Mouse (Mus musculus) heart, embryonic 14.5 days (tissue): Measurements from ENCODE around the gene Sav1. TPM values are rescaled to one million over a fixed set of nuclear protein-coding genes. Genes with fewer than 3 reads are reported as not detected.

Experiments used
- ATAC-seq: fragments of 200-750 bp; cut with Nextera tagmentation; 2 replicates; pipeline ENCODE4 v1.8.0; 2017; ENCODE audit warnings: low read depth, moderate TSS enrichment; ENCODE audit not compliant: insufficient number of reproducible peaks, insufficient read depth, low FRiP score
- H3K27ac ChIP-seq, 2 experiments: fragments of 200-500 bp in 1 of 2; fragments of 300-500 bp in 1 of 2; sonication (generic) in 1 of 2; replicated peaks in 1 of 2; 2 replicates each; pipeline ENCODE4 v1.5.1; 2012 to 2014; ENCODE audit warnings: low read depth in 2 of 2, low read length in 2 of 2, control low read depth in 1 of 2, mild to moderate bottlenecking in 1 of 2, mixed read lengths in 1 of 2; ENCODE audit not compliant: control insufficient read depth in 1 of 2, insufficient read depth in 1 of 2
- H3K27me3 ChIP-seq: fragments of 300-500 bp; sonication (generic); 2 replicates; pipeline ENCODE4 v1.6.1; 2014; ENCODE audit warnings: mild to moderate bottlenecking, low read length, control low read depth; ENCODE audit not compliant: control insufficient read depth, insufficient read depth
- H3K36me3 ChIP-seq: fragments of 300-500 bp; sonication (generic); 2 replicates; pipeline ENCODE4 v1.6.1; 2014; ENCODE audit warnings: mild to moderate bottlenecking, control low read depth, low read length, mixed read lengths; ENCODE audit not compliant: control insufficient read depth, insufficient read depth
- H3K4me1 ChIP-seq, 2 experiments: fragments of 200-500 bp in 1 of 2; fragments of 300-500 bp in 1 of 2; sonication (generic) in 1 of 2; 2 replicates each; pipeline ENCODE4 v1.6.1; 2012 to 2014; ENCODE audit warnings: low read length in 2 of 2, control low read depth in 1 of 2, mixed read lengths in 1 of 2; ENCODE audit not compliant: control insufficient read depth in 2 of 2, insufficient read depth in 2 of 2
- H3K4me2 ChIP-seq: fragments of 300-500 bp; sonication (generic); 2 replicates; pipeline ENCODE4 v1.6.1; 2014; ENCODE audit warnings: mild to moderate bottlenecking, low read length
- H3K4me3 ChIP-seq, 2 experiments: fragments of 200-500 bp in 1 of 2; fragments of 300-500 bp in 1 of 2; sonication (generic) in 1 of 2; 2 replicates each; pipeline ENCODE4 v1.5.1; 2012 to 2014; ENCODE audit warnings: low read length in 2 of 2, mild to moderate bottlenecking in 2 of 2, control low read depth in 1 of 2, low read depth in 1 of 2, moderate library complexity in 1 of 2; ENCODE audit not compliant: control insufficient read depth in 1 of 2, insufficient read depth in 1 of 2
- H3K9ac ChIP-seq: fragments of 300-500 bp; sonication (generic); 2 replicates; pipeline ENCODE4 v1.6.1; 2014; ENCODE audit warnings: mild to moderate bottlenecking, low read length
- H3K9me3 ChIP-seq: fragments of 300-500 bp; sonication (generic); 2 replicates; pipeline ENCODE4 v1.6.1; 2016; ENCODE audit warnings: low read length, control low read depth; ENCODE audit not compliant: control insufficient read depth
- WGBS: fragments of 180-500 bp; shearing (Covaris S2); extraction: QIAGEN DNeasy Blood & Tissue Kit; methylation state at CpG from one replicate; pipeline ENCODE4 v1.1.7; 2014; 5-methylcytosine and 5-hydroxymethylcytosine counted together
- polyA plus RNA-seq: library from polyadenylated mRNA; unstranded; fragments of >200 nt; fragmentation: Nextera tagmentation; extraction: Ambion mirVana; gene quantifications from 2 replicates; pipeline ENCODE4 v1.2.1, GENCODE M21; 2014

The Sav1 gene
- polyA plus RNA-seq, 1 experiment from 2014 or later, result 8.2 TPM

DNA sequence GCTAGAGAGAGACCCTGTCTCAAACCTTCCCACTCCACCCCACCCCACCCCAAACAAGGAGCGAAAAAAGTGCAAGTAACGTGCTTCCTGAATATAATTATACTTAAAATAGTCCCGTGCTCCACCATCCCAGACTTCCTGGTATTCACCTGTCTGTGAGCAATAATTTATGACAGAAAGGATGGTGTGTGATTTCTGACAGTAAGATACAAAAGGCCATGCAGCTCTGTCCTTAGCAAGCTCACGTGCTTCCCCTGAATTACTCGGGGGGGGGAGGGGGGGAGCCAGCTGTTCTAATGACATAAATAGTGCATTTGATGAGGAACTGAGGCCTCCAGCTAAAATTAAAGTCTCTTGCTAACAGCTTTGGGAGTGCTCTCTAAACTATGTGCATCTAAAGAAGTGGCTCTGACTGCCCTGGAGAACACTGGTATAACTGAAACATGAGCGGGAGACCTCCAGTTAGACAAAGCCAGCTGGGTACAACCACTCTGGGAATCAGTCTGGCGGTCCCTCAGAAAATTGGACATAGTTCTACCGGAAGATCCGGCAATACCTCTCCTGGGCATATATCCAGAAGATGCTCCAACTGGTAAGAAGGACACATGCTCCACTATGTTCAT, 9.3 kb downstream of the Sav1 start:
- peaks cover 61% of the 10 kb centered on the region for H3K36me3 ChIP-seq

DNA sequence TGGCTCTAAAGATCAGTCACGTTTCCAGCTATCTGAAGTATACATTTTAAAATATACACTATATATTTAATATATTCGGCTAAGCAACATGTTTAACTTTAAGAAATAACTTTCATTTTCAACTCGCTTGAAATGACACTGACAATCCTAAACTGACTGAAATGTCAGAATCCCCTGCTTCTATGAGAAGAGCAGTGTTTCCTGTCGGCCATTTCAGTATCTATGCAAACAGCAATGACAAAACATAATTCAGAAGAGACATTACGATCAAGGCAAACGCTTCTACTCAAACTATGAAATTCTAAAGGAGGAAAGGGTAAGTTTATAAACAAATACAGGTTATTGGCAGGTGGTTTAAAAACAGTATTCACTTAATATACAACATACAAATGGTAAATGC, 10.1 kb downstream of the Sav1 start:
- WGBS, result 88% methylated on average over 6 of the region's 6 CpGs
- H3K27me3 ChIP-seq, result no peaks in the 10 kb centered on the region
- no peak overlapping the region for H3K4me3 ChIP-seq
- ATAC-seq, result no peak
- H3K36me3 ChIP-seq, result peaks cover 61% of the 10 kb centered on the region
- no peaks in the 10 kb centered on the region for H3K9me3 ChIP-seq
- no peak overlapping the region for H3K9ac ChIP-seq
- no peak overlapping the region for H3K4me2 ChIP-seq
- no peak overlapping the region for H3K27ac ChIP-seq
- H3K4me1 ChIP-seq, result peaks cover 0 to 9% of the 10 kb centered on the region in 2 experiments; a peak in 2 of 4 replicates

More for the DNA sequence above, 9.3 kb downstream of the Sav1 start:
- H3K9me3 ChIP-seq, result no peaks in the 10 kb centered on the region
- H3K9ac ChIP-seq, result no peak overlapping the region
- 0 out of 2 replicates have a peak overlapping the region, but pooled peaks have one; percentile 4 for H3K4me2 ChIP-seq
- 63% methylated on average over 9 of the region's 9 CpGs for WGBS
- no peak overlapping the region for H3K4me3 ChIP-seq
- ATAC-seq, result no peak
- H3K27me3 ChIP-seq, result no peaks in the 10 kb centered on the region
- no peak overlapping the region; a peak in 1 of 4 replicates for H3K27ac ChIP-seq
- peaks cover 0 to 9% of the 10 kb centered on the region in 2 experiments; a peak in 2 of 4 replicates for H3K4me1 ChIP-seq

DNA sequence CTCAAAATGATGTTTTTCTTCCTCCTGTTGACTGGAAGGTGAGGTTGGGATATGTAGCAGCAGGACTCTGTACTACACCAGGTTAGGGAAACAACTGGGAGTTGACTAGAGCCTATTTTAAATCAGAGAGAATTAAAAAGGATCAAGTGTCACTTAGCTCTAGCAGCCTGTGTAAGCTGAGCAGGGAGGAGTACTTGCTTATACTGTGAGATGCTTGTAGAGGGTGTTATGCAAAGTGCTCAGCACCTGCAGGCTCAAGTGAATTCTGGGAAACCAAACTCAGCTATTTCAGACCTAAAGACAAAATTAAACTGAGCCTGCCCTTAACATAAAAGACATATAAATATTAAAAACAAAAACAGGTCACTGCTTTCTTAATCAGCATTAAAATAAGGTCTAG, 13.1 kb downstream of the Sav1 start:
- no peaks in the 10 kb centered on the region for H3K9me3 ChIP-seq
- peaks cover 66% of the 10 kb centered on the region for H3K36me3 ChIP-seq
- H3K4me1 ChIP-seq, result peaks cover 0 to 11% of the 10 kb centered on the region in 2 experiments; a peak in 2 of 4 replicates
- no peak overlapping the region for H3K4me2 ChIP-seq
- H3K27ac ChIP-seq, result no peak overlapping the region
- H3K9ac ChIP-seq, result no peak overlapping the region
- H3K27me3 ChIP-seq, result no peaks in the 10 kb centered on the region
- no peak overlapping the region for H3K4me3 ChIP-seq
- no peak for ATAC-seq

DNA sequence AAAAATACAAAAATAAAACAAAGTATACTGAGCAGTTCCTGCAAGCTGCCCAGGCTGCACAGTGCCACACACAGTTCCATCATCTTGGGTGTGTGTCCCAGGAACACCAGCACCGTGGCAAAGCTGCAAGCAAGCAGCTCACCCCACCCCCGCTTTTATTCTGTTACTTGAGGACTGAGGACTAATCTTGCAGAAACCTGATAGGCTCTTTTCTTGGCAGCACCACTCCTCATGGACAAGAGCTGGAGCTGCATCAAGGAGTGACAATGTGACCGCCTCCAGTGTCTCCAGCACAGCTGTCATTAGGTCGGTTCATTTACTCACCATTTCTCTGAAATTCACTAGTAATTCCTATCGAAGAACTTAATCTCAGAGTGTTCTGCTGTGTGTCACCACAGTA, 18.6 kb downstream of the Sav1 start:
- 60% methylated on average over 5 of the region's 5 CpGs for WGBS
- Histone ChIP-seq H3K36me3 (peaks cover 87% of the 10 kb centered on the region), H3K27ac (no peak overlapping the region), H3K27me3 (no peaks in the 10 kb centered on the region), H3K9me3 (no peaks in the 10 kb centered on the region), H3K4me1 (peaks cover 2 to 14% of the 10 kb centered on the region in 2 experiments; a peak in 3 of 4 replicates), H3K9ac (no peak overlapping the region), H3K4me3 (no peak overlapping the region), H3K4me2 (no peak overlapping the region)
- no peak for ATAC-seq

DNA sequence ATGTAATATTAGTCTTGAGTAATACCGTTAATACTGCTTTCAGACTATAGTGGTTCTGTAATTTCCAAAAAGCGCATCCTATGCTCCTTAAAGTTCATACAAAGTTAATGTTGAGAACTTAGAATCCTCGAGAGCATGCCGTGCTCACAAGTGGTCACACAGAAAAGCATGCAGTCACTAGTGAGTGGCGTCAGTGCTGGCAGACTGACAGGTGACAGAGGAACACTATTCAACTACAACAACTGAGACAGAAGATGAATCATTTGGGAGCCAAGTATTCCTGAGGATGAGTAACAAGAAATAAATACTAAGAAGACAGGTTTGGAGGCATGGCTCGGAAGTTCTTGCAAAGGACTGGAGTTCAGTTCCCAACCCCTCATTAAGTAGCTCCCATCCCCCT, 19.7 kb downstream of the Sav1 start:
- Histone ChIP-seq H3K4me3 (no peak overlapping the region), H3K27ac (no peak overlapping the region), H3K4me2 (no peak overlapping the region), H3K4me1 (peaks cover 2 to 14% of the 10 kb centered on the region in 2 experiments; a peak in 3 of 4 replicates), H3K27me3 (no peaks in the 10 kb centered on the region), H3K36me3 (peaks cover 91% of the 10 kb centered on the region), H3K9ac (no peak overlapping the region), H3K9me3 (no peaks in the 10 kb centered on the region)
- no peak for ATAC-seq
- WGBS, result 83% methylated on average over 6 of the region's 6 CpGs

DNA sequence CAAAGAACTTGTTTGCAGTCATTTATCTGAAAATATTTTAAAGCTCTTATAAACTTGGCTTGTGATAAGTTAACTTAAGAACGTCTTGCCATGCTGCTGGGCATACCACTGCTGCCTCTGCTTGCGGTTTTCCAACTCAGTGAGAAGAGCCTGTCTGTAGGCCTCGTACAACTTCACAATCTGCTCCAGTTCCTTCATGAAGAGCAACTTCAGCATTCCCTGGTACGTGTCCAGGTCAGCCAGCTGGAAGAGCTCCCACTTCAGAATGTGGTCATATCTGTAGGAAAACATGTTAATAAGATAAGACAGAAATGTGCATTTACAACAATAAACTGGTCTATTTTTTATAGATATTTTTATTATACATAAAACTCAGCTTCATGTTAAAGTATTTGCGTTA, 20.7 kb downstream of the Sav1 start:
- peaks cover 91% of the 10 kb centered on the region for H3K36me3 ChIP-seq
- H3K27me3 ChIP-seq, result no peaks in the 10 kb centered on the region
- peak overlapping the region; percentile 47 to 54; a peak in 3 of 4 replicates for H3K27ac ChIP-seq
- no peak overlapping the region for H3K4me3 ChIP-seq
- no peaks in the 10 kb centered on the region for H3K9me3 ChIP-seq
- WGBS, result 28% methylated on average over 5 of the region's 5 CpGs
- H3K9ac ChIP-seq, result no peak overlapping the region
- peaks cover 2 to 14% of the 10 kb centered on the region in 2 experiments; a peak in 3 of 4 replicates for H3K4me1 ChIP-seq
- no peak overlapping the region for H3K4me2 ChIP-seq
- no peak for ATAC-seq

DNA sequence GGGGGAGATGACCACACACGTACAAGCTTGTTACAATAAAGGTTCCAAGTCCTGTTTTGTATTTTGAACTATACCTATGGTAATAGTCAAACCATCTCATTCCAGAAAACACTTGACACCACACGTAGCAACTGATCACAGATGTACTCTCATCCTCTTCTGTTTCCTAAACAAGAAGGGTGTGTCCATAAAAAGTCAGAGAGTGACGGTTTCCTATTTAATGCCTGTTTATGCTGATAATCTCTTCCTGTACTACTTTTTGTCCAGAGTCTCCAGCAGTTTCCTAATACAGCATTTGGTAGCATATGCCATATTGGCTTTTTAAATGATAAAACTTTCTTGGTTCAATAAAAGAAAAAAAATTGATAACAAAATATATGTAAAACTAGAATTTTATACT, 21.2 kb downstream of the Sav1 start:
- Histone ChIP-seq H3K27me3 (no peaks in the 10 kb centered on the region), H3K27ac (no peak overlapping the region), H3K9me3 (no peaks in the 10 kb centered on the region), H3K36me3 (peaks cover 90% of the 10 kb centered on the region), H3K4me2 (no peak overlapping the region), H3K4me1 (peaks cover 2 to 14% of the 10 kb centered on the region in 2 experiments; a peak in 3 of 4 replicates), H3K4me3 (no peak overlapping the region), H3K9ac (no peak overlapping the region)
- 73% methylated on average over 3 of the region's 3 CpGs for WGBS
- ATAC-seq, result no peak

DNA sequence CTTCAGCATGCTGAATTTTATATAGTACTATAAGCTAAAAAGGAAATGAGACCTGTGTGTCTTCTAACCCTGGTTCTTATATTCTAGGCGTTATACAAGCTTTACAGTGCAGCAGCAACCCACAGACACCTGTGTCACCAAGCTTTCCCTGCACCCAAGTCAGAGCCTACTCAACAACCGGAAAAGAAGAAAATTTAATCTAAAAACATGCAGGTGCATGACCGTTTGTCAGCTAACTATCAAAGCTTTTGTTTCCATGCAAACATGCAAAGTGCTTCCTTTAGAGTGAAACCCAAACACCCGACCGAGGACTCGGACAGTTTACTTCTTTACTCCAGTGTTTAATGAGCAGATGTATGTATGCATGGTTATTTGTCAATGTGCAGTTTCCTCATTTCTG, 23.7 kb downstream of the Sav1 start:
- no peaks in the 10 kb centered on the region for H3K27me3 ChIP-seq
- H3K4me1 ChIP-seq, result peaks cover 2 to 12% of the 10 kb centered on the region in 2 experiments; a peak in 3 of 4 replicates
- no peaks in the 10 kb centered on the region for H3K9me3 ChIP-seq
- H3K36me3 ChIP-seq, result peaks cover 86% of the 10 kb centered on the region
- no peak for ATAC-seq
- no peak overlapping the region for H3K4me2 ChIP-seq
- no peak overlapping the region for H3K9ac ChIP-seq
- no peak overlapping the region for H3K4me3 ChIP-seq
- 91% methylated on average over 6 of the region's 6 CpGs for WGBS
- H3K27ac ChIP-seq, result no peak overlapping the region
